Mouse (Mus musculus): ENCODE measurements around the gene Lrit2. TPM values are rescaled to one million over a fixed set of nuclear protein-coding genes. Genes with fewer than 3 reads are reported as not detected.
A peak's percentile ranks its signal among the peaks of the same experiment; 100 is the strongest.

Lrit2 gene
- total RNA-seq, 2 experiments from 2014 or later: not detected

DNA sequence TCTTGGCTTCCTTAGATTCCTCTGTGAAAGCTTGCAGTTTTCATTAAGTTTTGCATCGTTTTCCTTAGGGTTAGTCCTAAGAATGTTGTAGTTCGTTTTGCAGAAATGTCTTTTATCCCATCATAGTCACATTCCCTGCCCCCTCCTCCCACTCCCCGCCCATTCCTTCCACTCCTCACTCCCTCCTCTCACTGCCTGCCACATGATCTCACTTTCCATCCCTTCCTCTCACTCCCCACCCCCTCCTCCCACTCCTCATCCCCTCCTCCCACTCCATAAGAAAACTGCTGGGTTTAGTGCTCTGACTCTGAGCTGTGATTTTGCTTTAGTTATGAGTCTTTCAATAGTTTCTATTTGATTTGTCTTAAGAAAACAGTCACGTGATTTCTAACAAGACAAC lies 16.0 kb downstream of the Lrit2 start:
- intact Hi-C loops (cut with DNase I): no loop called here
- no peak overlapping the region for H3K4me3 ChIP-seq
- no peak overlapping the region for H3K27ac ChIP-seq
- DNase-seq (ENCODE audit: extremely low spot score in 1 of 2, low spot score in 2 of 2): no peak
- TF ChIP-seq CTCF (IDR thresholded peaks at IDR 0.05): no peak

DNA sequence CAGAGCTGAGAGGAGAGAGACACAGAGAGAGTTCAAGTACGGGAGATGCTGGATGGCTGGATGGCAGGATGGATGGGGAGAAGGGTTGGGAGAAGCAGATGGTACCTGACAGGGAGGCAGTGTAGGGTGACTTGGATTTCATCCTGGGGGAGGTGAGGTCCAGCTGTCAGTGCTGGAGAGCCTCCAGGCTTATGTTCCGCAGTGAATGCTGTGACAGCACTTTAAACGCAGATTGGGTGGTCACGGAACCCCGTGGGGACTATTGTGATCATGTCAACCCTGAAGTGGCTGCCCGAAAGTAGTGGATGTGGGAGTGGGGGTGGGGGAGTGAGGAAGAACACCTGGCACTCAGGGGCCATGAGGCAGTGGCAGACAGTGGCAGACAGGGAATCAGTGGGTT lies 26.7 kb downstream of the Lrit2 start:
- no peak for TF ChIP-seq CTCF (IDR thresholded peaks at IDR 0.05)
- H3K27ac ChIP-seq: no peak overlapping the region
- no peak for DNase-seq (ENCODE audit: extremely low spot score in 1 of 2, low spot score in 2 of 2)
- intact Hi-C loops (cut with DNase I): no loop called here
- no peak overlapping the region for H3K4me3 ChIP-seq

DNA sequence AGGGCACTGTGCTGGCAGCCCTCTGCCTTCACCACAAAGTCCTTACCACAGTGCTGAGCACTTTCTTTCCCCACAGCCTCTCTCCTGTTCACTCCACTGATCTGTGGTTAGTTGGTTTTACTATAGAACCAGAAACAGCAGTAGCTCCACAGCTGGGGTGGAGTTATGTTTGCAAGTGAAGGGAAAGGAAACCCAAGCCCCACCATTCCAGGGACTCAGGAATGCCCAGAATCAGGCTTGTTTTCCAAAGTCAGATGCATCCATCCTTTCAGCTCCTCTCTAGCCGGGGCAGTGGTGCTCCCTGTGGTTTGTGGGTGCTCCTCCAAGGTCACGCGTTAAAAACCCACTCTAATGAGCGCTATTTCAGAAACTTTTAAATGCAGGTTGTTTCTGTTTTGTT lies 27.8 kb downstream of the Lrit2 start:
- intact Hi-C loops (cut with DNase I): no loop called here
- no peak for TF ChIP-seq CTCF (IDR thresholded peaks at IDR 0.05)
- no peak overlapping the region for H3K27ac ChIP-seq

DNA sequence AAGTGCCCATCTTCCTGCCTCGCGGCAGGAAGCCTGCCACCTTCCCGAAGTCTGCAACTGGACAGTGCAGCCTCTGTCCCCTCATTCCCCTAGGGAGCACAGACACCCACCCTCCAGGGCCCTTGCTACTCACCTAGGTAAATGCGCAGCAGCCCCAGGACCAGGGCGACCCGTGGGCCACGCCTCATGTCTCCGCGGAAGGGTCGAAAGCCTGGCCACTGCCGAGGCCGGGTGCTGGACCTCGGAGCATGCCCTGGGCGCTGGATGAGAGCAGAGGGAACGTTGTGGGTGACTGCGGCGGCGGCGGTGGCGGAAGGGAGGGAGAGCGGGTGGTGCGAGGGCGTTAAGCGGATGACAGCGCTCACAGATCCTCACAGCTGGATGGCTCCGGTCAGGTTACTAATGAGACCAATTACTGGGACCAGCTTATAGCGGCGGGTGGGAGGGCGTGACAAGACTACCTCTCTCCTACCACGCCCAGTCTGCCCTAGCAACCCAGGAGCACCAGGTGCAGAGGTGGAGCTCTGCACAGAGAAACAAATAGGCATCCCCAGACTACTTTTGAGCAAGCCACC lies 30.3 kb downstream of the Lrit2 start, which contains the start of gene Cdhr1:
TSS of gene Cdhr1 (minus strand) at position 392 of the 575 bp plus-strand sequence.
- H3K4me3 ChIP-seq: peak within 1 kb of the TSS; percentile 46
- DNase-seq (ENCODE audit: extremely low spot score in 1 of 2, low spot score in 2 of 2): peak; percentile 22 to 24
- intact Hi-C loops (cut with DNase I): no loop called here
- no peak within 1 kb of the TSS for H3K27ac ChIP-seq
- TF ChIP-seq CTCF (IDR thresholded peaks at IDR 0.05): no peak

More for the DNA sequence above, 27.8 kb downstream of the Lrit2 start:
- no peak overlapping the region for H3K4me3 ChIP-seq
- DNase-seq (ENCODE audit: extremely low spot score in 1 of 2, low spot score in 2 of 2): no peak

DNA sequence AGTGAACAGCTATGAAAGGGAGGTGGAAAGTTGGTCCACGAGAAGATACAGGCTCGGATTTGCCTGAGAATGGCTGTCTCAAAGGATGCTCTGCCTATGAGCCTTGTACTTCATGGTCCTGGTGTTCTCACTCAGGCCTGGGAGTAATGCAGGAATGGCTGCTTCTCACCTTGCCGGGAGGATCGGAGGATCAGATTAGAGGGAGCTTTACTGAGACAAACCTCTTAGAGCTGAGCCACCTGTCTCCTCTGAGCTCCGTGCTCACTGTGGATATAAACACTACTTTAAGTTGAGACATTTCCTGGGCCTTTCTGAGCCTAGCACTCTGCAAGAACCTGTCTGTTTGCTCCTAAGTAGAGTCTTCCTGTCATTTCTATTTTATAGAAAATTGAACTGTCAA lies 33.8 kb downstream of the Lrit2 start:
- H3K4me3 ChIP-seq: no peak overlapping the region
- TF ChIP-seq CTCF (IDR thresholded peaks at IDR 0.05): no peak
- H3K27ac ChIP-seq: no peak overlapping the region
- no peak for DNase-seq (ENCODE audit: extremely low spot score in 1 of 2, low spot score in 2 of 2)
- intact Hi-C loops (cut with DNase I): no loop called here

DNA sequence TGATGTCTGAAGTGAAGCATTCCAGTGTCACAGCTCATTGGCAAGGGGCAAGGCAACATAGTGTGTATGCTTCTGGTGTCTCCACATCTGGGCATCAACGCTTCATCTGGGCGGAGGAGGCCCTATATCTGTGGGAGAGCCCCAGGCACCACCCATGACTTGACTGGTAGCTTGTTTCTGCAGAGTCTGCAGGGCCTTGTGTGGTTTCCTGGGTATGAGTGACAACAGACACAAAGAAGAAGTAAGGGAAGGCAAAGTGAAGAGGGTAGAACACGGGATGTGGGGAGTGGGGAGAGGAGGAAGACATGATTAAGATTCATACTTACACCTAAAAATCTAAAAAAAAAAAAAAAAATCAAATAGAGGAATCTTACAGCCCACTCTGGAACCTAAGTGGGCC lies 34.8 kb downstream of the Lrit2 start:
- TF ChIP-seq CTCF (IDR thresholded peaks at IDR 0.05): no peak
- H3K27ac ChIP-seq: no peak overlapping the region
- no peak overlapping the region for H3K4me3 ChIP-seq
- intact Hi-C loops (cut with DNase I): no loop called here
- DNase-seq (ENCODE audit: extremely low spot score in 1 of 2, low spot score in 2 of 2): no peak

DNA sequence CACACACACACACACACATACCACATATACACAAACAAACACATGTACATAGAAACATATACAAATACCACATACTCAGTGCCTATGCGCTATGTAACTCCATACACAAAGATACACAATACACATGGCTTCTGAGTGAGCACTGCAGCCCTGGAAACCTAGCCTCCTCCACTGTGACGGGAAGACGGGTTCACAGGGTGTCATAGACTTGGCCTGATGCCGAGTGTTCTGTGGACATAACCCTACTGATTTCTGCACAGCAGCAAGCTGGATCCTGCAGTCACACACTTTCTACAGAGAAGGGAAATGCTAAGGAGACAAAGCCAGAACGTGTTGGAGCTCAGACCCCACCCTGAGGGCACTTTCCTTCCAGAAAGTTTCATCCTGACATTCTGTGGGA lies 37.0 kb downstream of the Lrit2 start:
- TF ChIP-seq CTCF (IDR thresholded peaks at IDR 0.05): no peak
- intact Hi-C loops (cut with DNase I): loop anchor here (5.0 kb wide), 1 partner anchor 237 kb away; no protein-coding TSS in a partner anchor

DNA sequence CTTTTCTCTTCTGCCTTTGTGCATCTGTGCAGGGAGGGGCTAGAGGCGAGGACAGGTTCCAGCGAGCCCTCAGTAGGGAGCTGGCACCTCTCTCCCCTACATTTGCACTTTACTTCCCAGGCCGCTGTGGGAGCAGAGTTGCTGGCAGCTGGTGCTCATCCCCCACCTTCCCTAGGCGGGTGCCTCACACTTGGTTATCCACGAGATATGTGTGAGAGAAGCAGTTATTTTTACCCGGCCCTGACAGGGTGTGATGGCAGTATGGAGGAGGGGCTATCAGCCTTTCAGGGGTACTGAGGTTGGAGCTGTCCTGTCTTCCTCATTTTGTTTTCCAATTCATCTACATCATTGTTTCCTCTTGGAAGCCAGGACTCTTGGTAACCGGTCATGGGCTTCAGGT lies 38.1 kb downstream of the Lrit2 start:
- intact Hi-C loops (cut with DNase I): loop anchor here (5.0 kb wide), 1 partner anchor 239 kb away; no protein-coding TSS in a partner anchor
- DNase-seq (ENCODE audit: extremely low spot score in 1 of 2, low spot score in 2 of 2): no peak
- no peak overlapping the region for H3K27ac ChIP-seq
- TF ChIP-seq CTCF (IDR thresholded peaks at IDR 0.05): no peak
- no peak overlapping the region for H3K4me3 ChIP-seq

More for the DNA sequence above, 37.0 kb downstream of the Lrit2 start:
- no peak for DNase-seq (ENCODE audit: extremely low spot score in 1 of 2, low spot score in 2 of 2)
- no peak overlapping the region for H3K27ac ChIP-seq
- H3K4me3 ChIP-seq: no peak overlapping the region

DNA sequence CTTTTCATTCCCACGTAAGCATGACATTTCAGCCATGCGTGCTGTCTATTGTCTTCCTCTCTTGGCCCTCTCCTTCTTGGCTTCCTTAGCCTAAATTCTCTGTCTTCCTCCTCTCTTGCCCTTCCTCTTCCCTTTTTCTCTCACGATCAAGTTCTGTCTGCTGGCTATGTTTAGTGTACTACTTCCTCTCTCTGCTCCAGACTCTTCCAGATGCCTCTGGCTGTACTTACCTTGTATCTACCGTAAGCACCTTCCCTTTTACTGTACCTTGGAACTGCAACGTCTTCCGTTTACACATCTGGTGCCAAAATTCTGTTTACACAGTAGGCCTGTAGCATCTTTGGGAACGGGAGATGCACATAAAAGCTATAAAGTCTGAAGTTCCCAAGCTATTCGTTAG lies 41.7 kb downstream of the Lrit2 start:
- intact Hi-C loops (cut with DNase I): loop anchor here (5.0 kb wide), 1 partner anchor 242 kb away; no protein-coding TSS in a partner anchor
- no peak for DNase-seq (ENCODE audit: extremely low spot score in 1 of 2, low spot score in 2 of 2)
- H3K4me3 ChIP-seq: no peak overlapping the region
- H3K27ac ChIP-seq: no peak overlapping the region
- TF ChIP-seq CTCF (IDR thresholded peaks at IDR 0.05): no peak

DNA sequence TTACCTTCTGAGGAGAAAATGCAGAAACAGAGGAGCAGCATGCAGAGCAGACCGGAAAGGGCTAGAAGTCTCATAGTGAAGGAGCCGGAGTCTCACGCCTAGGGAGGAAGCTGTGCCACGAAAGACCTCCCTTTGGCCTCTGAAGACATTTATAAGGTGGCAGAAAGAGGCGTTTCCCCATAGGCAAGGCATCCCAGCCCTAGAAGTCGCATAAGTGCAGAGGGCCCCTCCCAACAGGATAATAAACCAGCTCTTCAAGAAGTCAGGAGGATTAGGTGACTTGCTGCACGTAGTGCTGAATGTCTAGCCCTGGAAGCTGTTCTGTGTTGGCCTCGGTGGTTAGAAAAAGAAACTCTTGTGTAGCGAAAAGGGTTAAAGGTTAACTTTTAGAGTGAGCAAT lies 42.2 kb downstream of the Lrit2 start:
- no peak for DNase-seq (ENCODE audit: extremely low spot score in 1 of 2, low spot score in 2 of 2)
- TF ChIP-seq CTCF (IDR thresholded peaks at IDR 0.05): no peak
- H3K4me3 ChIP-seq: no peak overlapping the region
- H3K27ac ChIP-seq: no peak overlapping the region
- intact Hi-C loops (cut with DNase I): loop anchor here (5.0 kb wide), 1 partner anchor 243 kb away; no protein-coding TSS in a partner anchor

DNA sequence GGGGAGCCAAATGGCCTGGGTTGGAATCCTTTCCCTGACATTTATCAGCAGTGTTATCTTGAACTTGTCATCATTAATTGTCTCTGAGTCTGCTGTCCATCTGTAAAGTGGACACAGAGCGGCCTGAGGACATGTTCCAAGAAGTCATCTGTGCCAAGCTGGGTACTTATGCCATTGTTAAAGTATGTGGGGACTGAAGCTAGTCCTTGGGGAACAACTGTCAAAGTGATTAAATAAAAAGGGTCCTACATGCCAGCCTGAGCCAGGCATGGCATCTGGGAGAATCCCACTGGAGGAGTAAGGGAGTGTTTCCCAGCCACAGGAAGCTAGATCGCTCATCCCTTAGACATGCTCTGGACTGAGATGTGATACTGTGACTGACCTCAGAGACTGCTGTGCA lies 42.7 kb downstream of the Lrit2 start:
- no peak for DNase-seq (ENCODE audit: extremely low spot score in 1 of 2, low spot score in 2 of 2)
- intact Hi-C loops (cut with DNase I): no loop called here
- no peak for TF ChIP-seq CTCF (IDR thresholded peaks at IDR 0.05)
- Histone ChIP-seq H3K27ac (no peak overlapping the region), H3K4me3 (no peak overlapping the region)

DNA sequence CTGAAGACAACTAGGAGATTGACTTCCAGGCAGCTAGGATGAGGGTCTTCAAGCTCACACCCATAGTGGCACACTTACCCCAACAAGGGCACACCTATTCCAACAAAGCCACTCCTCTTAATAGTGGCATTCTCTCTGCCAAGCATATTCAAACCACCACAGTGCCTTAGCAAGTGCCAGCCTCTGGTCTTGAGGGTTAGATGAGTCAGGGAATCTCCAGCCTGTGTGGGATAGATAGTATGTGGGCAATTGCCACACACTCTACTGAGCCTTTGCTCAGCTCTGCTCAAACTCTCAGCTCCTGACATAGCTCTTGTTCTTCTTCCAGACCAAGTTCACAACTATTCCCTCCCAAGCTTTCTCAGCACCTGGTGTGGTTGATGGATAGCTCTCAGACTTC lies 43.6 kb downstream of the Lrit2 start:
- Histone ChIP-seq H3K27ac (no peak overlapping the region), H3K4me3 (no peak overlapping the region)
- intact Hi-C loops (cut with DNase I): no loop called here
- TF ChIP-seq CTCF (IDR thresholded peaks at IDR 0.05): no peak
- no peak for DNase-seq (ENCODE audit: extremely low spot score in 1 of 2, low spot score in 2 of 2)

DNA sequence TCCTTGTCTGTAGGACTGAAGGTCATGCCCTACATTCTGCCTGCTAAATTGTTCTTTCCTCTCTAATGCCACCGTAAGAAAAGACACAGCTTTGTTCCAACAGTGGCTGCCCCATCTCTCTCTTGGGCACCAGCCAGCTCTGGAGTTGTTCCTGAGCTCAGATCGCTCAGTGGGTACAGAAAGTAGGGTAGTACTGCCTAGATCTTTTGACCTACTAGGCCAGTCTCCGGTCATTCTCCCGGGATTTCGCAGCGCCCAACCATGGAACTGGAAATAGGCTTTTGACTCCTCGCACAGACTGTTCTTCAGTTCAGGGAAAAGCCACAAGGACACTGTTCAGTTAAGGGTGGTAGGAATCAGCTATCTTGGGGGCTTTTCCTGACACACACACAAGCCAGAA lies 45.2 kb downstream of the Lrit2 start:
- Histone ChIP-seq H3K27ac (no peak overlapping the region), H3K4me3 (no peak overlapping the region)
- DNase-seq (ENCODE audit: extremely low spot score in 1 of 2, low spot score in 2 of 2): no peak
- intact Hi-C loops (cut with DNase I): no loop called here
- no peak for TF ChIP-seq CTCF (IDR thresholded peaks at IDR 0.05)

Measured in left cerebral cortex, adult 2 months (tissue).